Mouse (Mus musculus) C2C12 (cell line): ENCODE measurements around the gene Atxn1l. TPM values are rescaled to one million over a fixed set of nuclear protein-coding genes. Genes with fewer than 3 reads are reported as not detected.

Source experiments
- H3K27me3 ChIP-seq: one replicate; pipeline ENCODE4 v1.6.1; 2011; ENCODE audit not compliant: control insufficient read depth, insufficient read depth, insufficient read length
- H3K36me3 ChIP-seq: one replicate; pipeline ENCODE4 v1.6.1; 2011; ENCODE audit not compliant: control insufficient read depth, insufficient read depth
- H3K4me3 ChIP-seq: one replicate; pipeline ENCODE4 v1.5.1; 2011; ENCODE audit warnings: mild to moderate bottlenecking, control low read depth; ENCODE audit not compliant: poor library complexity, insufficient read depth, severe bottlenecking
- H3K79me2 ChIP-seq: one replicate; pipeline ENCODE4 v1.6.1; 2011; ENCODE audit not compliant: control insufficient read depth, insufficient read depth
- H3K79me3 ChIP-seq: one replicate; pipeline ENCODE4 v1.6.1; 2011; ENCODE audit warnings: low read depth, control low read depth
- H3ac ChIP-seq: one replicate; pipeline ENCODE3; 2011; ENCODE audit warnings: low read depth; ENCODE audit not compliant: control insufficient read depth, insufficient read length
- CEBPB ChIP-seq: IDR thresholded peaks from one replicate; pipeline ENCODE4 v1.6.1; 2011; ENCODE audit warnings: low read depth, mild to moderate bottlenecking, control low read depth, moderate library complexity
- CTCF ChIP-seq: IDR thresholded peaks from one replicate; pipeline ENCODE4 v1.5.1; 2011; ENCODE audit not compliant: control insufficient read depth, insufficient read depth, insufficient read length
- FOSL1 ChIP-seq: IDR thresholded peaks from one replicate; pipeline ENCODE4 v1.8.0; 2011; ENCODE audit warnings: mild to moderate bottlenecking, low read length; ENCODE audit not compliant: poor library complexity, insufficient read depth, severe bottlenecking
- MAX ChIP-seq: IDR thresholded peaks from one replicate; pipeline ENCODE4 v1.6.1; 2011; ENCODE audit warnings: mild to moderate bottlenecking, control low read depth
- MYOD1 ChIP-seq: IDR thresholded peaks from one replicate; pipeline ENCODE4 v1.6.1; 2011; ENCODE audit warnings: low read depth; ENCODE audit not compliant: control insufficient read depth, insufficient read length
- MYOG ChIP-seq: IDR thresholded peaks from one replicate; pipeline ENCODE4 v1.6.1; 2011; ENCODE audit not compliant: control insufficient read depth, insufficient read length; ENCODE audit errors: extremely low read depth
- USF1 ChIP-seq: IDR thresholded peaks from one replicate; pipeline ENCODE4 v1.6.1; 2011; ENCODE audit warnings: low read depth, mild to moderate bottlenecking, control low read depth, moderate library complexity
- long read RNA-seq, 2 experiments: library from polyadenylated mRNA; unstranded; transcript quantifications; one replicate each; pipeline ENCODE4 v2.0.0; 2019 to 2020
- polyA plus RNA-seq: library from polyadenylated mRNA; unstranded; fragments of >200 nt; fragmentation: generic; extraction: Trizol; gene quantifications from one replicate; pipeline ENCODE4 v1.2.1, GENCODE M21; 2012; ENCODE audit warnings: missing spikeins

The Atxn1l gene
- polyA plus RNA-seq = 12.0 TPM
- long read RNA-seq, experiment 1, partial matches to known transcripts = 0 of 1 reads
- long read RNA-seq, experiment 1, other reads (novel, unspliced or antisense) = 1 of 1 reads
- long read RNA-seq, experiment 2, full-length matches to known transcripts = 3 of 13 reads
- long read RNA-seq, experiment 2, partial matches to known transcripts = 0 of 13 reads
- long read RNA-seq, experiment 2, other reads (novel, unspliced or antisense) = 10 of 13 reads

DNA sequence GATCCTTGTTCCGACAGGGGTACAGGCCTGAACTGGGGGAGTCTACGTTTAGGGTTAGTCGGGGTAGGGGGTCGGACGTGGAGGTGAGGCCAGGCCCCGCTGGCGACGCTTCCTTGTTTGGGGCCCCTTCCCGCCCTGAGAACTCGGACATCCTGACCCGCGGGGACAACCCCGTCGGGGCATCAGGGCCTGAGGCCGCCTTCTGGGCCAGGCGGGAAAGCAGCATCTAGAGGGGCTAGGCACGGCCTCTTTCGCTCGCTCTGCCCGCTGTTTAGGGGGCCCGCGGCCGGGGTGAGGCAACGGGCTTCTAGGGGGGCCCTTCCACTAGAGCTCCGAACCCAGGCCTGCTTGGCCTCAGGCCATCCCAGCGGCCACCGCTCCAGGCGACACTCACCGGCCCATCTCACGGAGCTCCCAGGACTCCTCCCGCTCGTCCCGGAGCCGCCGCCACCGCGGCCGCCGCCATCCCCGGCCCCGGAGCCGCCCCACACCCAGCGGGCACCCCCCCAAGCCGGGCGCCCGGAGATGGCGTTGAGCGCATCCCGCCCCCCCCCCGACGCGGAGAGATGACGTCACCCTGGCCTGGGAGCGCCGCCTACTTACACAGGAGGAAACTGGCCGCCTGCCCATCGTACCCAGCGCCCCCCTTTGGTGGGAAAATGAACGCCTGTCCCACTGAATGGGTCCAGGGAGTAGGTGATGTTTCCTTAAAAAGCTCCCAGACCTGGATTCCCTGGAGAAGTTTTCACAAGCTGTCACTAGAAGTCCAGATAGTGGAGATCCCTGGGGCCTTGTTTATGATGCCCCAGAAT, at the start of gene Atxn1l:
Gene Atxn1l, minus strand, starts transcription at position 503 of the 812 bp plus-strand sequence.
- Histone ChIP-seq H3K79me3 (peaks cover 22% of the 10 kb centered on the region), H3K4me3 (peak within 1 kb of the TSS; percentile 95), H3K27me3 (no peaks in the 10 kb centered on the region), H3K36me3 (peaks cover 27% of the 10 kb centered on the region), H3ac (peak within 1 kb of the TSS; percentile 86), H3K79me2 (peaks cover 32% of the 10 kb centered on the region)
- no peak for TF ChIP-seq MYOG
- peak; percentile 70 for TF ChIP-seq CTCF

- H3ac ChIP-seq = no peak overlapping the region
- no peaks in the 10 kb centered on the region for H3K36me3 ChIP-seq
- TF ChIP-seq USF1 (no peak), MYOG (no peak), MAX (no peak), CEBPB (no peak), FOSL1 (no peak), MYOD1 (no peak), CTCF (no peak)
- H3K79me2 ChIP-seq = peaks cover 70% of the 10 kb centered on the region
- no peak overlapping the region for H3K4me3 ChIP-seq
- H3K79me3 ChIP-seq = peaks cover 64% of the 10 kb centered on the region
- no peaks in the 10 kb centered on the region for H3K27me3 ChIP-seq
Observed at GRCm38 (mm10) chr8:109780548-109780947, 43.0 kb upstream of the Atxn1l start.

DNA sequence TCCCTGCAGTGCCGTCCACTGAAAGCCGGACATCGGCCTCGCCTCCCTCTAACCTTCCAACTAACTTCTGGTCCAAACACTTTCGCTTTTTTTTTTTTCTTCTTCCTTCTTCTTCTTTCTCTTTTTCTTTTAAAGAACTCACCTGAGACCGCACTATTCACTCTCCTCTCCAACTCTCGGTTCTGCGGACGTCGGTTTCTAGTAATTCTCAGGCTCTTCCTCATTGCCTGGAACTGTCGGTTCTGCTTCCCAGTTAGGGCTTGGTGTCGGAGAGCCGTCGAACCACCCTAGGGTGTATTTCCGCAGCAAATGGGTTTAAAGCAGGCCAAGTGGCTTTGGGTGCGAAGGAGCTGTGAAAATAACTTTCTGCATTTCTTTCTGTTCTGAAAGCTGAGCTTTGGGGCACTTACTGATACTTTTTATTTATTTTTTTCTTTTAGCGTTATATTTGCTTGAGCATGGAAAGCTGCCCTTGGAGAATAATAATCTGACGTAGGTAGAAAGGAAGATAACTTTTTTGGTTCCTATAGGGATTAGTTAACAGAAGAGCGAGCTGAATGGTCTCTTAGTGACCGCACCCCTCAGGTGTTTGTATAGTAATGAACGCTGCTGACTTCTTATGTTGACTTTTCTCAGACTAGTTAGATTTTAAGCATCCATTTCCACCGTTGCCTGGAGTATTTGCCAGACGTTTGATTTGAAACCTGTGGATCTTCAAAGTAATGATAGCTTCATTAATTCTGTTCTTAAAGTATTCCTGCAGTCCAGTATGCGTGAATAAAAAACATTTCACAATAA, 42.1 kb upstream of the Atxn1l start:
- peak overlapping the region; percentile 93 for H3ac ChIP-seq
- H3K4me3 ChIP-seq = peak overlapping the region; percentile 94
- no peak for TF ChIP-seq FOSL1
- no peak for TF ChIP-seq MYOG
- TF ChIP-seq MAX = no peak
- no peak for TF ChIP-seq MYOD1
- TF ChIP-seq CTCF = no peak
- no peak for TF ChIP-seq USF1
- TF ChIP-seq CEBPB = no peak
- H3K79me2 ChIP-seq = peaks cover 61% of the 10 kb centered on the region
- no peaks in the 10 kb centered on the region for H3K36me3 ChIP-seq
- H3K79me3 ChIP-seq = peaks cover 56% of the 10 kb centered on the region
- no peaks in the 10 kb centered on the region for H3K27me3 ChIP-seq

- Histone ChIP-seq H3K36me3 (no peaks in the 10 kb centered on the region), H3K79me2 (peaks cover 55% of the 10 kb centered on the region), H3K4me3 (peak overlapping the region; percentile 94), H3ac (peak overlapping the region; percentile 93), H3K79me3 (peaks cover 50% of the 10 kb centered on the region), H3K27me3 (no peaks in the 10 kb centered on the region)
- no peak for TF ChIP-seq USF1
- no peak for TF ChIP-seq MYOG
- TF ChIP-seq CEBPB = no peak
- no peak for TF ChIP-seq CTCF
- no peak for TF ChIP-seq FOSL1
- no peak for TF ChIP-seq MAX
- TF ChIP-seq MYOD1 = no peak
Observed at GRCm38 (mm10) chr8:109778993-109779421, 41.5 kb upstream of the Atxn1l start.

DNA sequence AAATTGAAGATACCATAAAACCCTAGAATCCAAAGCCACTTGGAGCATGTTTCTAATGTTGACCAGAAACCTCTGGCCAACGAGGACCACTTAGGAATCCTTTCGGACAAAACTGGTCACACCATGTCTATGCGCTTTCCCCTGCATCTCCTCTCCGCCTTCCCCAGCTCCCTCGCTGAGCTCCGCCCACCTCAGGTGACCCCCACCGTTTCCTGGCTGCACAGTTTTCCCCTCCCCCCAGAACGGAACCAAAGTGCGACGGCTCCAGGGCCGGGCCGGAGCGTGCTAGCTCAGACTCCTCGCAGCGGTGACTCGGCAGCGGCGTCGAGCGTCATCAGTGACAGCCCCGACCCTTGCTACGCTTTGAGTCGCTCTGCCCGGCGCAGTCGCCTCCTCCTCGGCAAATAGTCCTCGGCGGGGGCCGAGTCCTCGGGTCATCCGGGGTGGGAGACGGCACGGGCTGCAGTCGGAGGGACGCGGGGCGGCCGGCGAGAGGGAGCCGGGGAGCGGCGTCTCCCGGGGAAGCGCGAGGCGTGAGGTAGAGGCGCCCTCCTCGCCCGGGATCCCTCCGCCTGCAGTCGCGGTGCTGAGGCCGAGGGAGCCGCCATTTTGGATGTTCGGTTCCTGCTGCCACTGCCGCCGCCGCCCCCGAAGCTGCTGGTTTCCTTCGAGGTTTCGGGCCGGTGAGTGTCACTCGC, 40.9 kb upstream of the Atxn1l start, which contains the start of gene Ap1g1:
Gene Ap1g1, plus strand, starts transcription at position 275 of the 698 bp plus-strand sequence.
- TF ChIP-seq MAX (no peak), MYOG (no peak), CEBPB (no peak), USF1 (peak; percentile 66), FOSL1 (no peak), CTCF (no peak), MYOD1 (no peak)

More for the DNA sequence above, 40.9 kb upstream of the Atxn1l start, which contains the start of gene Ap1g1:
- Histone ChIP-seq H3K27me3 (no peaks in the 10 kb centered on the region), H3K36me3 (no peaks in the 10 kb centered on the region), H3K79me2 (peaks cover 49% of the 10 kb centered on the region), H3K4me3 (peak within 1 kb of the TSS; percentile 94), H3ac (peak within 1 kb of the TSS; percentile 93), H3K79me3 (peaks cover 44% of the 10 kb centered on the region)
